Mouse (Mus musculus): ENCODE measurements around the gene Setdb1. TPM values are rescaled to one million over a fixed set of nuclear protein-coding genes. Genes with fewer than 3 reads are reported as not detected.
"Not testable (repeated sequence)": the region's sequence is repeated elsewhere in the genome, so short reads cannot be mapped to it uniquely, and the experiment has no call there.

The Setdb1 gene
- polyA plus RNA-seq, 1 experiment: not detected

GRCm38 (mm10) chr3:95349491-95349890, 7.5 kb downstream of the Setdb1 start:
- Histone ChIP-seq H3K4me3 (ENCODE audit: insufficient read depth, low read depth, low read length) (no peak overlapping the region), H3K4me1 (ENCODE audit: control insufficient read depth, insufficient read depth, low read length) (no peaks in the 10 kb centered on the region), H3K27ac (ENCODE audit: insufficient read depth, low read depth, low read length) (no peak overlapping the region)
- TF ChIP-seq CTCF (IDR thresholded peaks at IDR 0.05; ENCODE audit: insufficient read depth, low read depth, low read length) (no peak), POLR2A (IDR thresholded peaks at IDR 0.05; ENCODE audit: insufficient read depth, low read depth, low read length) (no peak)

- not testable (repeated sequence) for H3K4me1 ChIP-seq (ENCODE audit: control insufficient read depth, insufficient read depth, low read length); H3K4me3 ChIP-seq (ENCODE audit: insufficient read depth, low read depth, low read length); H3K27ac ChIP-seq (ENCODE audit: insufficient read depth, low read depth, low read length)
- WGBS: 94% methylated on average over 5 of the region's 5 CpGs
Measured at GRCm38 (mm10) chr3:95348343-95348742, 8.7 kb downstream of the Setdb1 start.

- no peak for TF ChIP-seq CTCF (IDR thresholded peaks at IDR 0.05; ENCODE audit: insufficient read depth, low read depth, low read length)
- no peak for TF ChIP-seq POLR2A (IDR thresholded peaks at IDR 0.05; ENCODE audit: insufficient read depth, low read depth, low read length)
- Histone ChIP-seq H3K27ac (ENCODE audit: insufficient read depth, low read depth, low read length) (no peak overlapping the region), H3K4me3 (ENCODE audit: insufficient read depth, low read depth, low read length) (no peak overlapping the region), H3K4me1 (ENCODE audit: control insufficient read depth, insufficient read depth, low read length) (no peaks in the 10 kb centered on the region)
- 91% methylated on average over 7 of the region's 7 CpGs for WGBS
Measured at GRCm38 (mm10) chr3:95346454-95346853, 10.5 kb downstream of the Setdb1 start.

GRCm38 (mm10) chr3:95343356-95344000, 13.5 kb downstream of the Setdb1 start:
- not testable (repeated sequence) for H3K4me3 ChIP-seq (ENCODE audit: insufficient read depth, low read depth, low read length); H3K27ac ChIP-seq (ENCODE audit: insufficient read depth, low read depth, low read length); H3K4me1 ChIP-seq (ENCODE audit: control insufficient read depth, insufficient read depth, low read length)
- WGBS: 94% methylated on average over 9 of the region's 9 CpGs

GRCm38 (mm10) chr3:95338251-95338650, 18.8 kb downstream of the Setdb1 start:
- Histone ChIP-seq H3K27ac (ENCODE audit: insufficient read depth, low read depth, low read length) (no peak overlapping the region), H3K4me3 (ENCODE audit: insufficient read depth, low read depth, low read length) (no peak overlapping the region), H3K4me1 (ENCODE audit: control insufficient read depth, insufficient read depth, low read length) (no peaks in the 10 kb centered on the region)
- TF ChIP-seq CTCF (IDR thresholded peaks at IDR 0.05; ENCODE audit: insufficient read depth, low read depth, low read length) (no peak), POLR2A (IDR thresholded peaks at IDR 0.05; ENCODE audit: insufficient read depth, low read depth, low read length) (no peak)
- WGBS: 90% methylated on average over 4 of the region's 4 CpGs

GRCm38 (mm10) chr3:95337345-95337744, 19.7 kb downstream of the Setdb1 start:
- WGBS: 93% methylated on average over 4 of the region's 4 CpGs
- TF ChIP-seq CTCF (IDR thresholded peaks at IDR 0.05; ENCODE audit: insufficient read depth, low read depth, low read length) (no peak), POLR2A (IDR thresholded peaks at IDR 0.05; ENCODE audit: insufficient read depth, low read depth, low read length) (no peak)
- Histone ChIP-seq H3K4me1 (ENCODE audit: control insufficient read depth, insufficient read depth, low read length) (no peaks in the 10 kb centered on the region), H3K27ac (ENCODE audit: insufficient read depth, low read depth, low read length) (no peak overlapping the region), H3K4me3 (ENCODE audit: insufficient read depth, low read depth, low read length) (no peak overlapping the region)

- WGBS: 64% methylated on average over 1 of the region's 1 CpGs
Measured at GRCm38 (mm10) chr3:95331528-95331927, 25.5 kb downstream of the Setdb1 start.

GRCm38 (mm10) chr3:95328803-95329404, 28.1 kb downstream of the Setdb1 start:
- TF ChIP-seq CTCF (IDR thresholded peaks at IDR 0.05; ENCODE audit: insufficient read depth, low read depth, low read length) (no peak), POLR2A (IDR thresholded peaks at IDR 0.05; ENCODE audit: insufficient read depth, low read depth, low read length) (no peak)
- WGBS: 81% methylated on average over 1 of the region's 1 CpGs
- H3K27ac ChIP-seq (ENCODE audit: insufficient read depth, low read depth, low read length): no peak overlapping the region

More at GRCm38 (mm10) chr3:95331528-95331927, 25.5 kb downstream of the Setdb1 start:
- no peak for TF ChIP-seq CTCF (IDR thresholded peaks at IDR 0.05; ENCODE audit: insufficient read depth, low read depth, low read length)
- no peak for TF ChIP-seq POLR2A (IDR thresholded peaks at IDR 0.05; ENCODE audit: insufficient read depth, low read depth, low read length)
- Histone ChIP-seq H3K27ac (ENCODE audit: insufficient read depth, low read depth, low read length) (no peak overlapping the region), H3K4me3 (ENCODE audit: insufficient read depth, low read depth, low read length) (no peak overlapping the region), H3K4me1 (ENCODE audit: control insufficient read depth, insufficient read depth, low read length) (no peaks in the 10 kb centered on the region)

GRCm38 (mm10) chr3:95324454-95325144, 32.4 kb downstream of the Setdb1 start:
- WGBS: 91% methylated on average over 6 of the region's 6 CpGs
- TF ChIP-seq POLR2A (IDR thresholded peaks at IDR 0.05; ENCODE audit: insufficient read depth, low read depth, low read length): no peak
- no peak for TF ChIP-seq CTCF (IDR thresholded peaks at IDR 0.05; ENCODE audit: insufficient read depth, low read depth, low read length)
- Histone ChIP-seq H3K27ac (ENCODE audit: insufficient read depth, low read depth, low read length) (no peak overlapping the region), H3K4me1 (ENCODE audit: control insufficient read depth, insufficient read depth, low read length) (no peaks in the 10 kb centered on the region), H3K4me3 (ENCODE audit: insufficient read depth, low read depth, low read length) (no peak overlapping the region)

More at GRCm38 (mm10) chr3:95328803-95329404, 28.1 kb downstream of the Setdb1 start:
- H3K4me1 ChIP-seq (ENCODE audit: control insufficient read depth, insufficient read depth, low read length): no peaks in the 10 kb centered on the region
- no peak overlapping the region for H3K4me3 ChIP-seq (ENCODE audit: insufficient read depth, low read depth, low read length)

Measured in olfactory bulb, adult 2 months (tissue).